Mouse (Mus musculus) gonadal fat pad, adult 2 months (tissue): ENCODE measurements around the gene Tctn3. TPM values are rescaled to one million over a fixed set of nuclear protein-coding genes. Genes with fewer than 3 reads are reported as not detected.

Experiments used
- DNase-seq: peaks from one replicate; pipeline ENCODE4 v3.0.0-alpha.2; 2012; ENCODE audit warnings: low read depth
- polyA plus RNA-seq: library from polyadenylated mRNA; depleted of rRNA; stranded (reverse); fragments of >200 nt; gene quantifications from 2 replicates; pipeline ENCODE4 v1.2.3, GENCODE M21; 2012; rRNA removed

Tctn3 gene
- 13.5 and 14.1 TPM in 2 replicates for polyA plus RNA-seq

DNA sequence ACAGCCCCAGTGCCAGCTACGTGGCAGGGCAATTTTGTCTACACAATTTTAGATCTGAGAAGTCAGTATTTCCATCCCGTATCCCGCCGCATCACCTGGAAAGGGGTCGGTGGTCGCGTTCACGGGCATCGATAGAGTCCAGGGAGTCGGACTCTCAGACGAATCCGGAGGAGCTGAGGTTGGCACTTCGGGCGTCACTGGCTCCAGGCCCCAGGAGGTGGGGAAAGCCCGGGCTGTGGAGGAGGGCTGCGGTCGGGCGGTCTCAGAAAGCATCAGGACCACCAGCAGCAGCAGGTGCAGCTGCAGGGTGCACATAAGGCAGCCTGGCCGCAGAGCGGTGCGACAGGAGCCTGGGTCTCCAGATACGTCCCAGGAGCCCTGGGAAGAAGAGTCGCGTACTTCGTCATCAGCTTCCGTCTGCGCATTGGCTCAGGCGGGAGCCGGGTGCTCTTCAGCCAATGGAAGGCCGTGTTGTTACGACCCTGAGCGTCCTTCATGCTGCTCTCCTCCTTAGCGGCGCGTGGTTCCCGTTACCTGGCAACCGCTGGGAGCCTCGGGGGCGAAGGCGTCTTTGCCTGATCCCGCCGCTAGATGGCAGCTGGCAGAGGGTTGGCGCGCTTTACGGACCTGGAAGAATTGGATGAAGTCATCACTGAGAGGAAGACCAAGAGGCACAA lies at the start of gene Tctn3, which contains the start of gene Entpd1:
Tctn3 (minus strand) TSS at position 404 of the 677 bp plus-strand sequence.
Entpd1 (plus strand) TSS at position 537 of the 677 bp plus-strand sequence.
- DNase-seq, result no peak

DNA sequence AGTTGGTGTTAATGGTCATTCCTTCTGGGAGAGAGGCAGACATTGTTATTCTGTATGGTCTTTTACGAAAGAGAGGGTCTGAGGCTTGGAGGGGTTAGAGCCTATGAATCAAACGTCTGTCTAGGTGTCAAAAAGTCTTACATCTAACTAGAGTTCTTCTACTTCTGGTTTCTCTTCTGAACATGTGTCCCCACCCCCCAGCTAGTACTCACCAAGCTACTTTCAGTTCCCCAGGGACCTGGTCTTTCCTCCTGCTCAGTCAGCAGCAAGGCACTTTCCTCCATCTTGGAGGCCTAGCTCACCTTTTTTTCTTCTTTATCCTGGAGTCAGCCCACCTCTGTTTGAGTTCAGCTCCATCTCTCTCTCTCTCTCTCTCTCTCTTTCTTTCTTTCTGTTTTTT lies 49.1 kb upstream of the Tctn3 start:
- DNase-seq, result no peak

DNA sequence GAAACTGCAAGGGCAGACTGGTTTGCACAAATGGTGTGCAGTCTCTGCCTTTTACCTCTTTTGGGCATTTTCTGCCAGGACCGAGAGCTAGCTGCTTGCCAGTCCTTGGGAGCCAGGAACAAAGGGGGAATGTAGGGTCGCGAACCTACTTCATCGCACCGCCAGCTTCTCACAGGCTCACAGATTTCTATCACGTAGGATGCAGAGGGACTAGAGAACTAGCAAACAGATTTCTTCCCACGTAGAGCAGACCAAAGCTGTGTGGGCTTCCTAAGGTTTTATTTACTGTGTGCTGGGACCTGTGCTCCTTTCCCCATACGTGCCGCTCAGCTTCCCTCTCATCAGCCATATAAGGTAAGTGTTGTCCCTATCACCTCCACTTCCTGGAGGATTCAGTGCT lies 48.5 kb upstream of the Tctn3 start:
- no peak for DNase-seq

- DNase-seq, result no peak
Measured at GRCm38 (mm10) chr19:40659651-40660478, 47.8 kb upstream of the Tctn3 start.

GRCm38 (mm10) chr19:40658935-40659334 lies 46.9 kb upstream of the Tctn3 start:
- peak; percentile 59 for DNase-seq

GRCm38 (mm10) chr19:40658281-40658680 lies 46.2 kb upstream of the Tctn3 start:
- DNase-seq, result no peak

DNA sequence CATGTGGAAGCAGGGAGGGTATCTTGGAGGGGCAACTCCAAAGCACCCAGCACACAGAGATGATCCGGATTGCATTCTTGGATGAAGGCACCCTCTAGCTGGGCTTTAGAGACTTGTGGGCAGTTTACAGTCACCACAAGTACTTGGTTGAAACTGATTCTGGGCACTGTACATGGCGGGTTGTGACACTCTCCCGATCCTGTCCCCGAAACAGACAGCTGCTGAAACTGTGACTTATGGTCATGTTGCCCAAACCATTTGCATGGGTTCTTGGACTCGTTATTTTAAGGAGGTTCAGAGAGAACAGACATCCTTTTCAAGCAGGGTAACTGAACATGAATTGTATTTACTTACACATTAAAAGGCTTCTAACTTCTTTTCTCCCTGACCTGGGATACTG lies 44.2 kb upstream of the Tctn3 start:
- no peak for DNase-seq

GRCm38 (mm10) chr19:40650090-40650489 lies 38.1 kb upstream of the Tctn3 start:
- DNase-seq, result no peak

DNA sequence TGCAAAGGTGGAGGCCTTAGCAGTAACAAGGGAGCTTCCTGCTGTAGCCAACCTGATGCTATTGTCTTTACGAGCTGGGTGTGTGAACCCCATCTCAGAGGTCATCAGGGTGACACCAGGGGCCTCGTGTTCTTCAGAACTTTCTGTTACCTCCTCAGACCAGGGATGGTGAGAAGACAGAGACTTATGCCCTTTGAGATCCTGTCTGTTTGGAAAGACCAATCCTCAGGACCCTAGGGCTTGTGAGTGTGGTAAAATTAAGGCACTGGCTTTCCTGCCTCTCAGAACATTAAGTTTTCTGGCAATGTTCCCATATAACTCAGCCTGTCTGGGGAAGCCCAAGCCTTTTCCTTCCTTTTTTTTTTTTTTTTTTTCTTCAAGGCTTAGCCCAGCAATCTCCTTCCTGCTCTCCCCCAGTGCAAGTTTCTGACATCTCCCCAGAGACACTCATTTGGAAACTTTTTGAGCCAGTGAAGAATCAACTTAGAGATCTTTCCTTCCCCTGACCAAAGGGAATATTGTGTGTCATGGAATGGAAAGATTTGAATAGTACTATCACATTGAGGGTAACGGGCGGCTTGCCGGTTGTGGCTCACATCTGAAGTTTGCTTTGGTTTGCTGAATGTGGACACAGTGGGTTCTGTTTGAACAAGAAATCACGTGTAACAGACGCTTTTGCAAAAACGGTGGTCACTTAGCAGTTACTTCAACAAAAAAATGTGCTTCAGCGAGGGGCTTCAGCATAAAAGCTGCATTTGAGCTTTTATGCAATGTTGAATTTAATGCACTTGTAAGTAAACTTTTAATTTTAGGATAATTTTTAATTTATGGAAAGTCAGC lies 35.5 kb upstream of the Tctn3 start:
- DNase-seq, result no peak

DNA sequence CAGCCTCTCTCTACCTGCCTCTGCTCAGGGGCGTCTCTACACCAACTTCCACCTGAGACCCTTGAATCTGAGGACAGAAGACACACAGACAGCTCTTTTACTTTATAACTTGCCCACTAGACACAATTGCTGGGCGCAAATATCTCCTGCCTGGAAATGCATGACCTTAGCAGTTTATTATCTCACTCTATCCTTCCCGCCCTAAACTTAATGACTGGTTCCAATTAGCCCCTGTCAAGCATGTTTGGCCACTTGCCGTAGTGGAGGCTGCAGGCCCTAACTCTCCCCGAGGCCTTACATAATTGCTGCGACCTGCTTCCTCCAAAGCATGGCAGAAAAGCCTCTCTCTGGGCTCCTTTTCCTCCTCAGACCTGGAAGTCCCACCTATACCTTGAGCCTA lies 34.3 kb upstream of the Tctn3 start:
- no peak for DNase-seq

DNA sequence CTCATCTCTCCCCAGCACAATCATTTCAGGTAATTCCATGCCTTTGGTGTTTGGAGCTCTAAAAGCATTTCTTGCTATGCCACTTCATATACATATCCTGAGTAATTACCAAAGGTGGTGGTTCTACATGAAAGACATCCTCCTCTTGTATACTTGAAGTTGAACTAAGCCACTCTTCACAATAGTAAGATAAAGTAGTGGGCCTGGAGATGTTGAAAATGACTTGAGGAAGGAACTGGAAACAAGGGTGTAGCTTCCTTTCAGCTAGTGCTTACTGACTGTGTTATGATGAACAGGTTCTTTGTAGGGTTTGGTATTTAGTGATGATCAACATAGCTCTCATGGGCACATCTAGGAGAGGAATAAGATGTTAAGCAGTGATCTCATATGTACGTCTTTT lies 31.8 kb upstream of the Tctn3 start:
- DNase-seq, result no peak

DNA sequence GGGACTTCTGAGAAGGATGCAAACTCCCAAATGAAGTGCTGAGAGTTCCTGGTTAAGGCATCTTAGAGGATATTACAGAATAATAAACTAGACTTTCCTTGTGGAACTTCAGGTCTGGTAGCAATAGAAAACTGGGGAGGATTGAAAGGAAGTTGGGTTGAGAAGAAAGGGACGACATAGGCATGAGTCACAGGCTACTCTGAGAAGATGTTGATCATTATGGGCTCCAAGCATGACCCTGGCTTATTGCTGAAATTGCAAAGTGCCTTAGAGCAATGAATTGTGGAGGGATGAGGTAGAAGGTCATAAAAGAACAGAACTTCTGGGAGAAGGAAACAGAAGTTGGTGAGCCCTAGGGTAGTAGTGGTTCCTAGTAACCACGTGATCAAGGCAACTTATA lies 28.8 kb upstream of the Tctn3 start:
- DNase-seq, result no peak

GRCm38 (mm10) chr19:40639729-40640304 lies 27.8 kb upstream of the Tctn3 start:
- DNase-seq, result no peak

- no peak for DNase-seq
Measured at GRCm38 (mm10) chr19:40638582-40638981, 26.5 kb upstream of the Tctn3 start.

- no peak for DNase-seq
Measured at GRCm38 (mm10) chr19:40637601-40638000, 25.6 kb upstream of the Tctn3 start.

- no peak for DNase-seq
Measured at GRCm38 (mm10) chr19:40637091-40637490, 25.1 kb upstream of the Tctn3 start.

- no peak for DNase-seq
Measured at GRCm38 (mm10) chr19:40633144-40633543, 21.1 kb upstream of the Tctn3 start.

- no peak for DNase-seq
Measured at GRCm38 (mm10) chr19:40632668-40633067, 20.6 kb upstream of the Tctn3 start.

- DNase-seq, result no peak
Measured at GRCm38 (mm10) chr19:40632193-40632592, 20.2 kb upstream of the Tctn3 start.

DNA sequence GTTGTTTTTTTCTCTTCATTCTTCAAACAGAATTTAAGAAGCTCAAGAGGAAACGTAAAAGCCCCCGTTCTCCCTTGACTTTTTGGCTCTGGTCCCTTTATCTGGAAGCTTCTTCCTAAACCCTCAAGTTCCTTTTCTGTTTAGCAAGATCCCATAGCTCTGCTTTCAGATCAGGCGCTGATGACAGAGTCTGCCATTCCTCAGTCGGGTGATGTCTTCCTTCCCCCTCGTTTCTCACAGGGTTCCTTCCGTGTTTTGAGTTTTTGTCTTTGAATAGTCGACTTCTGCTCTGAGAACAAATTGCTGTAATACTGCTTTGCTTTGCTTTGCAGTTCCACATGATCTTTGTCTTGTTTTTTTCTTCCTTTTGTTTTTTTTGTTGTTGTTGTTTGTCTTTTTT lies 18.6 kb upstream of the Tctn3 start:
- DNase-seq, result no peak

DNA sequence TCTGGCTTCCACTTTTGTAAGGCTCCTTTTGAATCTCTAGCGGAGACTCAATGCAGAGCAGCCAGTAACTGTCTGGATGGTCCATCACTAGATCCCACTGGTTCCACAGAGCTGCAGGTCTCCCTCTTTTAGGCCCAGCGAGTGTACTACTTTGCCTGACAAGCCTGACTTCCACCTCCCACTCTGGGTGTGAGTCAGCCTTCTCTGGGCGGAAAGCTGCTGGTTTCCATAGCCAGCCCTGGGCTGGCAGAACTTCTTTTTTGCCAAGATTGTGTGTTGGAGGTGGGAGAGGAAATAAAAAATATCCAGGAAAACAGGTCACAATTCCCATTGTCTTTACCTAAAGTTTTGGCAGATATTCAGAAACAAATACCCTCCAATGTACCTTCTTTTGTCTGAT lies 18.1 kb upstream of the Tctn3 start:
- no peak for DNase-seq

- no peak for DNase-seq
Measured at GRCm38 (mm10) chr19:40628950-40629349, 16.9 kb upstream of the Tctn3 start.
